Mouse (Mus musculus): ENCODE results near the gene Dppa3.

DNA sequence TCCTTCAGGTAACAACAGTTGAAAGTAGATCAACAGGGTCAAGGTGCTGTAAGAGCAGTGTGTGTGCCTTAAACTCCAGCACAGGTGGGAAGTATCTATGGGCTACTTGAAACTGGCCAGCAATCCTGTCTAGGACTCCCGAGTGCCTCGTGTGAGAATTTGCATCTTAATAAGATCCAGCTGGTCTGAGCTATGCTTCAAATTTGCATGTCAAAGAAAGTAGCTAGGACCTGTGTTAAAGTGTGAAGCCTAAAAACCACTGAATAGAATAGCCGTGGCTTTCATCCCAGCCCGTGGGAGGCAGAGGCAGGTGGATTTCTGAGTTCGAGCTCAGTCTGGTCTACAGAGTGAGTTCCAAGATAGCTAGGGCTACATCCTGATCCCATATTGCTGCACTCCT is 1.7 kb upstream of the Dppa3 start:
- TF ChIP-seq GATA1 (IDR thresholded peaks at IDR 0.05; ENCODE audit: borderline replicate concordance, low read length) = no peak
- no peak for TF ChIP-seq FLI1 (IDR thresholded peaks at IDR 0.05; ENCODE audit: low read length)

Data from megakaryocyte, embryonic 14.5 days (primary cell).